Mouse (Mus musculus) heart, postnatal 0 days (tissue): ENCODE data around the gene Cnbd2.

Experiments
- CTCF ChIP-seq: IDR thresholded peaks from 2 replicates; pipeline ENCODE4 v1.5.1; 2016; ENCODE audit warnings: antibody characterized with exemption, control low read depth, low read depth
- EP300 ChIP-seq: IDR thresholded peaks from 2 replicates; pipeline ENCODE4 v1.6.1; 2016; ENCODE audit warnings: antibody characterized with exemption, low read depth

DNA sequence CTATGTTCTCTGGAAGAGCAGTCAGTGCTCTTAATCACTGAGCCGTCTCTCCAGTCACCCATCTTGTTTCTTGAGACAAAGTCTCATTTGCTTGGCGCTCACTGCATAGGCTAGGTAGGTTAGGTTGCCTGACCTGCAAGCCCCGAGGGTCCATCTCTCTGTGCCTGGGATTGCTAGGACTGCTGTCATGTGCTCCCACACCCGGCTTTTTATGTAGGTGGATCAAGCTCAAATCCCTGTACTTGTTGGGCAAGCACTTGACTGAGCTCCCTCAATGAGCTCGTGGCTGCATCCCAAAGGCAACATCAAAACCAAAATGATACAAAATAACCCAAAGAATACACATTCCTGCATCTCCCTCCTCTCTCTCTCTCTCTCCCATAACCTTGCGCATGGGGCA lies 9.4 kb downstream of the Cnbd2 start:
- TF ChIP-seq CTCF (no peak), EP300 (no peak)
